Mouse (Mus musculus): Measurements from ENCODE around the gene Wbp4.

- no peak for TF ChIP-seq CTCF (IDR thresholded peaks at IDR 0.05; ENCODE audit: borderline replicate concordance, insufficient read depth, low read length)
- peak; percentile 91; the same call in 1 of the 2 replicates for TF ChIP-seq POLR2A (IDR thresholded peaks at IDR 0.05; ENCODE audit: low read depth, low read length)
Measured at GRCm38 (mm10) chr14:79481339-79482151, at the start of gene Wbp4.
